Mouse (Mus musculus): Measurements from ENCODE around the gene Tfb1m.

- TF ChIP-seq IRF4 (IDR thresholded peaks at IDR 0.05; ENCODE audit: low read depth, low read length) = no peak
- TF ChIP-seq ZC3H11A (IDR thresholded peaks at IDR 0.05; ENCODE audit: low read depth, low read length) = no peak
- no peak for TF ChIP-seq MEF2A (IDR thresholded peaks at IDR 0.05; ENCODE audit: borderline replicate concordance, low read depth, low read length)
- no peak for TF ChIP-seq POLR2A (IDR thresholded peaks at IDR 0.05; ENCODE audit: low read depth, low read length)
Measured at GRCm38 (mm10) chr17:3541033-3541432, 16.5 kb downstream of the Tfb1m start.
